Mouse (Mus musculus) kidney, adult 2 months (tissue): ENCODE results near the gene Fut9.

Source experiments
- CTCF ChIP-seq: fragments of 200-500 bp; conservative IDR thresholded peaks from 2 replicates; pipeline ENCODE4 v1.5.1; 2011; ENCODE audit warnings: low read depth, mild to moderate bottlenecking, control low read depth, low read length, moderate library complexity, mixed read lengths; ENCODE audit not compliant: insufficient read depth, insufficient read length
- POLR2A ChIP-seq: fragments of 200-500 bp; IDR thresholded peaks from one replicate; pipeline ENCODE4 v1.6.1; 2011; ENCODE audit warnings: low read depth, low read length, control low read depth

GRCm38 (mm10) chr4:25768657-25769056, 31.4 kb downstream of the Fut9 start:
- TF ChIP-seq POLR2A (no peak), CTCF (no peak)
